Mouse (Mus musculus): ENCODE measurements around the gene Dst. TPM values are rescaled to one million over a fixed set of nuclear protein-coding genes. Genes with fewer than 3 reads are reported as not detected.

Dst gene
- total RNA-seq, 1 experiment from 2014 or later: 1.5 TPM

DNA sequence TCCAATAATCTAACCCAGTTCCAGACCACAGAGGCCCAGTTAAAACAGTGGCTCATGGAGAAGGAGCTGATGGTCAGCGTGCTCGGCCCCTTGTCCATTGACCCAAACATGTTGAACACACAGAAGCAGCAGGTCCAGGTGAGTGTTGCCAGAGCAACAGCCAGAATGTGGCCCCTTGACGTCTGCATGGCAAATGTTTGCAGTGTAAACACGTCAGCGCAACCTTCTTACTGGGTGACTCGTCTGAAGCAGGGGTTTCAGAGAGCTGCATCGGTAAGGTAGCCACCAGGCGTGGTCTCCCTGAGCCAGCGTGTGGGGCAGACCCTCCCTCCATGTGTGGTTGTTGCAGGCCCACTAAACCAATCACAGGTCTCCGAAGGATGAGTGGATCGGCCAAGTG is 315.8 kb downstream of the Dst start:
- ATAC-seq (ENCODE audit: extremely low read depth, insufficient number of reproducible peaks, low FRiP score, poor library complexity, severe bottlenecking): no peak

DNA sequence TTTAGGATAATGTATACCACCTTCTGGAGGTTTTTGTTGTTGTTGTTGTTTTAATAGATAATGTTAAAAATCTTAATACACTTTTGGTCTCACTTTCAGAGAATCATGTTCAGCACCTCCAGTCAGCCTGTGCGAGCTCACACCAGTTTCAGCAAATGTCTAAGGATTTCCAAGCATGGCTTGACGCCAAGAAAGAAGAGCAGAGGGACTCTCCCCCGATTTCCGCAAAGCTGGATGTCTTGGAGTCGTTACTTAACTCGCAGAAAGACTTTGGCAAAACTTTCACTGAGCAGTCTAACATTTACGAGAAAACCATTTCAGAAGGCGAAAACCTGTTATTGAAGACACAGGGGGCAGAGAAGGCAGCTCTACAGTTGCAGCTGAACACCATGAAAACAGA is 319.7 kb downstream of the Dst start:
- ATAC-seq (ENCODE audit: extremely low read depth, insufficient number of reproducible peaks, low FRiP score, poor library complexity, severe bottlenecking): no peak

DNA sequence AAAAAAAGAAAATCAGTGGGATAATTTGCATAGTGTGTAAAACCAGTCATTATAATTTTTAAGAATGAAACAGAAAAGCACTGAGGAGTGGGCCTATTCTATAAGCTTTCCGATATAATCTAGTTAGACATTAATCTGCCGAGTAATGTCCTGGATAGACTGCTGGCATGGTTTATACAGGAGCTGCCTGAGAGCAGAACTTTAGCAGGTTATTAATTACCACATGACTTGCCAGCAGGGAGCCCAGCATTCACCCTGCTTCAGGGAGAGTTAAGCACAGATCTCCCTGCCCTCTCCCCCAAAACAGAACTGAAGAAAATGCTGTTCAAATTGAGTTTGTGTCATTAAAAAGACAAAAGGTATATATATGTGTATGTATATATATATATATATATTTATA is 323.0 kb downstream of the Dst start:
- ATAC-seq (ENCODE audit: extremely low read depth, insufficient number of reproducible peaks, low FRiP score, poor library complexity, severe bottlenecking): no peak

DNA sequence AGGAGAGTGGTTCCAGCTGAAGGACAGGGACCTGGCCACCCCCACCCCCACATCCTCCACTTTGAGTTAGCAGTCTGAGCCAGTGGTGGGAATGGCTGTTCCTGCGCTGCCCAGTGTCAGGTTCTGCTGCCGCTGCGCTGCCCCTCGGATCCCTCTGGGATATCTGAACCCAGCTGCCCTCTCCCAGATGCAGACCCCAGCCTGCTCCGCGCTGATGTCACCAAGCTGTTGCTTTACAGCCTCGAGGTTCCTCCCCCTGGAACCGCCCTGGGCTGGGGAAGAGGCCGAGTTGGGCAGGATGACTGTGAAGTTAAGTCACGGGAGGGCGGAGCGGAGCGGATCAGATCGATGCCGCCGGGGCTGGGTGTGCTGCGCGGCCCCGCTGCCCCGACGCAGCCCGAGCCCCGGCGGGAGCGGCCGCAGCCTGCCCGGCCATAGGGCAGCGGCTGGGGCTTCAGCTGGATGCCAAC is 328.3 kb downstream of the Dst start:
- ATAC-seq (ENCODE audit: extremely low read depth, insufficient number of reproducible peaks, low FRiP score, poor library complexity, severe bottlenecking): no peak

DNA sequence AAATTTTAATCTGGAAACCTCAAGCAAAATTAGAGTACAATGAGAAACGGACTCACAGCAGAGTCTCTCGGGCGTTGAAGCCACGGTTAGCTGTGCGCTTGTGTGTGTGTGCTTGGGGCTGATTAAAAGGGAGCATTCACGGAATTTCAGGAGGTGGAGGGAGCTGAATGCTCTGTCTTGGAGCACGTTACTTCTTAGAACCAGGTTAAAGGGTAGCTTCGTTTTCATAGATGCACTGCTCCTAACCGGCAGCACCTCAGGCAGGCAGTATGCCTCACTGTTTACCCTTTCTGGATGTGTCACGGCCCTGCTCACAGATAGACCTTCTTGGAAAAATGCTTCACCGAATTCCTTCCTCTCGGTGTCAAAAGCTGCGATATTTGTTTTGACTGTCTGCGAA is 329.2 kb downstream of the Dst start:
- ATAC-seq (ENCODE audit: extremely low read depth, insufficient number of reproducible peaks, low FRiP score, poor library complexity, severe bottlenecking): no peak

DNA sequence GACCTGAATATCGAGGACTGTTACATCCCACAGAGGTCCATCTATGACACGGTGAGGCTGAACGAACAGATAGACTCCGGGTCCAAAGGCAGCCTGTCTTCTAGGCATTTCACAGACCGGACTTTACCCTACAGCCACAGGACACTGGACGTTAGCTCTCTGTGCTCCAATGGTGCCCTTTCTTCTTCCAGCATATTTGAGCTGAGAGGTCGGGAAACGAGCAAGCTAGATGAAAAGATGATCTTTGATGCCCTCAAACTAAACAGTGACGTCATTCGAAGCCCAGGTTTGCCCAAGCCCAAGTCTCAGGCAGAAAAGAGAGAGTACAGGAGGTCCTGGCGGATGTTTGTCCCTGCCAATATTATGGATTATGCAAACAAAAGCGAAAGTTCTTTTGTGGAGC is 329.7 kb downstream of the Dst start:
- no peak for ATAC-seq (ENCODE audit: extremely low read depth, insufficient number of reproducible peaks, low FRiP score, poor library complexity, severe bottlenecking)

DNA sequence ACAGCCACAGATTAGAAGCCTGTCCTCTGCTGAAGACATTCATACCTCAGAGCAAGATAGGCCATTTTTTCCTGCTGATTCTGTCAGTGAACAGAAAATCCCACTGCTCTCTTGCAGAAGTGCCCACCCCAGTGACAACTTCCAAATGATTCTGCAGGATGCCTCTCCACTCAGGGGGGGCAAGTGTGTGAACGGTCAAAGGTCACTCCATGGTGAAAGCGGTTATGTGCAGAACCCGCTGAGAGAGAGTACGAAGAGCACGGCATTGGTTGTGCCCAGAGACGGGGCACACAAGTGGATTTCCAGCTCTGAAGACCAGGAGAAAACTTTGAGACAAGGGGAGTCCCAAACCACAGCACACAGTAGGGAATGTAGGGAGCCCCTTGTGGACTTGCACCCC is 330.2 kb downstream of the Dst start:
- ATAC-seq (ENCODE audit: extremely low read depth, insufficient number of reproducible peaks, low FRiP score, poor library complexity, severe bottlenecking): no peak

DNA sequence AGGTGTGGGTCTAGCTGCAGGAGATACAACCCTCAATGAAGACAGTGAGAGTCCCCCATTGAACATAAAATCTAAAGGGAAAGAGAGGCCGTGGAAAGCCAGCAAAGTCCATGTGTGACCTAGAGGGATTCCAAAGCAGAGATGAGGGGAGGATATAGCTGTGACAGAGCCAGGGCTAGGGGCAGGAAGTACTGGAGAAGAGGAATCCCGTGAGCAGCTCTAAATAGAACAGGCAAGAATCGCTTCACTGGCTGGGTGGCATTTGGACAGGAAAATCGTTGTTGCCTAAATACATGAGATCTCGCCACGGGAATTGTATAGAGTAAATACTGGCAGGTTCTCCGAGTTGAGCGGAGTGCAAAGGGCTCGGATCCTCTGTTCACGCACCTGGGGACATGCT is 336.7 kb downstream of the Dst start:
- ATAC-seq (ENCODE audit: extremely low read depth, insufficient number of reproducible peaks, low FRiP score, poor library complexity, severe bottlenecking): no peak

DNA sequence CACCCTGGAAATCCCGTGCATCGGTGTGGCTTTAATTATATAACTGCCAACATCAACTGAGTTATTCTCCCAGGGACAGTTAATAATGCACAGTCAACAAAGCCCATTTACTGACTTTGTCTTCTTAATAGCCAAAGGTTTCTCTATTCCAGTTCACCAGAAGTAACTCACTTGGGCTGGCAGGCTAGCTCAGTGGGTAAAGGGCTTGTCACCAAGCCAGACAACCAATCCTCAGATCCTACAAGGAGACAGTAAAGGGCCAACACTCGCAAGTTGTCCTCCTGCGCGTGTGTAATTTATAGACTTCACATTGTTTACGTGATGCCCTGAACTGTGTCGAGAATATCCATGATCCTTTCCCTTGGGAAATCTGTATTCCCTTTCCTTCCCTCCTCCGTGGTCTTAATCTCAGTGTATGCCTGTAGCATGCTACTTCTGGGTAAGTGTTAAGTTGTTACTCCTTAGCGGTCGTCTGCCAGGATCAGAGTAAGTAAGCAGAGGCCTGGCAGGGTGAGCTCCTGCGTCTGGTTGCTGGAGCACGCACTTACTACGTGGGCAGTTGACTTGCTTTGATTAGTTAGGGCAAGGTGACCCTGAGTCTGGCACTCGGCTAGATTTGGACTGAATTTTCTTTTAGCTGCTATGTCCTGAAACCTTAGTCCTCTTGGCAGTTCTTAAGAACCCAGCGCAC is 338.1 kb downstream of the Dst start:
- no peak for ATAC-seq (ENCODE audit: extremely low read depth, insufficient number of reproducible peaks, low FRiP score, poor library complexity, severe bottlenecking)

DNA sequence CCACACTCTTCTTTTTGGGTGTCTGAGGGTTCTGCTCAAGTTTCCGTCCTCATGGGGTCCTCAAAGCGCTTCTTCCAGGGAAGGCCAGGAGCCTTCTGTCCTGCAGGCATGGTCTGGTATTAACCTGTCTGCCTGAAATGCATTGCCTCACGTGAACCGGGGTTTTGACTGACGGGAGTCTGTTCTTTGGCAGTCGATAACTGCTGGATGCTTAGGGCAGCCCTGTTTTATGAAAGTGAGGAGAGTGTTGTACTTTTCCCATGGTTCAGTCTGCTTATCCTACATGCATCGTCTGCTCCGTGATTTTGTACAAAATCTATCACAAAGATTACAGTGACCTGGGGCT is 338.6 kb downstream of the Dst start:
- no peak for ATAC-seq (ENCODE audit: extremely low read depth, insufficient number of reproducible peaks, low FRiP score, poor library complexity, severe bottlenecking)

DNA sequence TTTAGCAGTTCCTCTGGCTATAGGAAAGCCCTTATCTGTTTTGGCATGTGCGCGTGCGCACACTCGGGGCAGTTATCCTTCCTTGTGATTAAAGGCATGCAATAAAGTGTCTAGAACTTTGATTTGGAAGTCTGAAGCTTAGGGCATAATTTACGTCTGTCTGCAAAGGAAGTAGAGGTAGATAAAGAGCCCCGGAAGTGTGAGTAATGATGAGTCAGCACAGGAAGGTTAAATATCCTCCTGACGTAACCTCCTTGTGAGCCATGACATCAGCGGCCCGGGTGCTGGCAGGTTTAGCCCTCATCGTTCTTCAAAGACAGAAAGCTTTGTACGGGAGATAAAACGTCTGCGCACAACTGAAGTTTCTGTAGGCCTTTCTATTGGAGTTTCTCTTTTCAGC is 343.1 kb downstream of the Dst start:
- no peak for ATAC-seq (ENCODE audit: extremely low read depth, insufficient number of reproducible peaks, low FRiP score, poor library complexity, severe bottlenecking)

DNA sequence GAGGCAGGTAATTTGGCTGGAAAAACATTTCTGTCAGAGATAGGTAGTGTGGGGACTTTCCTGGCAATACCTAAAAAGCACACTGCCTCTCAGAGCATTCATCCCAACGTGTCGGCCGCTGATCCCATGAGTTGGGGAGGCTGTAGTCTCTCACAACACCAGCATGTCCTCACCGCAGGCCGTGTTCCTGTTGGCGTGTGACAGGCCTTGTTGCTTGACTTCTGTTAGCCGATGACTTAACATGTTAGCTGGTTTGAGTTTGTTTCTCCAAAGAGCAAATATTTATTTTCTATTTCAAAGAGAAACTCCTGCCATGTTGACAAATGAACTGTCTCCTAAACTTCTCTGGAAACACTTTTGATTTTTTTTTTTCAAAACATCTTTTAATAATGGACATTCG is 344.2 kb downstream of the Dst start:
- ATAC-seq (ENCODE audit: extremely low read depth, insufficient number of reproducible peaks, low FRiP score, poor library complexity, severe bottlenecking): no peak

DNA sequence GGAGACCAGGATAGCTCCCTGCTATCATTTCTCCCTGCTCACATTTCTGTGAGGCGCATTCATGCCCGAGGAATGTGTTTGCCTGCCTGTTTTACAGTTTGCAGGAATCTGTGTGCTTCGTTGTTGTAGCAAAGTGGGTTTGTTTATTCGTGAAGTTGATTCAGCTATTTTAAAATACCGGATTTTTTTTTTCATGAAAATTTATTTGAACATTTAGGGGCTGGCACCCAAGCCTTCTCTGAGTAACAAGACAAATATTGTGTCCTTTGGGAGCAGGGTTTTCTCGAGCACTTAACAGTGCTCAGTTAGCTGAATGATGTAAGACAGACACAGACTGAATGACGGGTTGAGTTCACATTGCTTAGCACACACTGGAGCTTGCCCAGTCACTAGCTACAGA is 345.9 kb downstream of the Dst start:
- no peak for ATAC-seq (ENCODE audit: extremely low read depth, insufficient number of reproducible peaks, low FRiP score, poor library complexity, severe bottlenecking)

DNA sequence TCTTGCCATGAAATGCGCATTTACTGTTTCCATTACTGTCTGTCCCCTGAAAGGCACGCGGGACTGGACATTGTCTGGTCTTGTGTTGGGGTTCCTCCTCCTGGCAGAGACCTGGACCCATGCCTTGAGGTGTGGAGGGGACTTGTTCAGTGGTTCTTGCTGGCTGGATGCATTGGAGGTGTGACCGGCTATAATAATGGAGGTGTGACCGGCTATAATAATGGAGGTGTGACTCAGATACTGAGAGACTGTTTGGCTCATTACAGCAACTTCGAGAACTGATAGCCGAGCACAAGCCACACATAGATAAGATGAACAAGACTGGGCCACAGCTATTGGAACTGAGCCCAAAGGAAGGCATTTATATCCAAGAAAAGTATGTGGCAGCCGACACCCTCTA is 351.9 kb downstream of the Dst start:
- ATAC-seq (ENCODE audit: extremely low read depth, insufficient number of reproducible peaks, low FRiP score, poor library complexity, severe bottlenecking): no peak

DNA sequence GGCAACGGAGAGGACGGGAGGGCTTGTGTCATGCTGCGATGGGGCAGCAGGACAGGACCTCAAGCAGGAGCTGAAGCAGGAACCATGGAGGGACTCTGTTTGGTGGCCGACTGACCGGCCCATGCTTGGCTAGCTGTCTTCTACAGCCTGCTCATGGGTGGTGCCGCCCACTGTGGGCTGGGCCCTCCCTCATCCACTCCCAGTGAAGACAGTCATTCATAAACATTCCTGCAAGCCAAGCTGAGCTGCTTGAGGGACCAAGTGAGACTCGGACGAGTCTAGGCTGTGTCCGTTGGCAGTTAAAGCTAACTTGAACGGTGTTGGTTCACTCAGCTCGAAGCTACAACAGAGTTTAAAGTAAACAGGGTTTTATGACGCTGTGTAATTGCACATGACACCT is 353.0 kb downstream of the Dst start:
- no peak for ATAC-seq (ENCODE audit: extremely low read depth, insufficient number of reproducible peaks, low FRiP score, poor library complexity, severe bottlenecking)

DNA sequence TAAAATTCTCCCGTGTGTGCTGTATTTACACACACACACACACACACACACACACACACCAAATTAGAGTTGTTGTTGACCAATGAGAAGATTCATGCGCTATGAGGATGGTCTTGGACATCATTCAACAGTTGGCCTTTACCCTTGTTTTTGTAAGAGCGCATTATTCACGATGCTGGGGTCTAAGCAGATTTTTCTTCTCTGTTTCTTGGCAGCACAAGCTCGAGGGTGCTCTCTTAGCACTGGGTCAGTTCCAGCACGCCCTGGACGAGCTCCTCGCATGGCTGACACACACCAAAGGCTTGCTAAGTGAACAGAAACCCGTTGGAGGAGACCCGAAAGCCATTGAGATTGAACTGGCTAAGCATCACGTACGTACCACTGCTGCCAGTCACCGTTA is 360.5 kb downstream of the Dst start:
- ATAC-seq (ENCODE audit: extremely low read depth, insufficient number of reproducible peaks, low FRiP score, poor library complexity, severe bottlenecking): no peak

DNA sequence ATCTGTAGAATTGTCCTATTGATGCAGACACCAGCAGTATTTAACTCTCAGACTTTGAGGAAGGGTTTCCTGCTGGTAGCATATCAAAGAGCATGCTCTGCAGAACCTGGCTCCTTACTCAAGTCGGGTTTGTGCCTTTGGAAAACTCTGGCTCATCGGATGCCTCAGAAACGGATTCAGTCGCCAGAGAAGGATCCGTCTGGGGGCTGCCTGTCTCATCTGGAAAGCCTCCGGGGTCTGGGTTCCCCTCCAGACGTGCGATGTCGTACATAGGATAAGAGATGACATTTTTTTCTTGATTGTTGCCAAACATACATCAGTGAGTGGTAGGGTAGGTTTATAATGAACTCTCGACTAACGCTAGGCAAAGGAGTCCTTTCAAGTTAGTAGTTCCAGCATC is 361.6 kb downstream of the Dst start:
- ATAC-seq (ENCODE audit: extremely low read depth, insufficient number of reproducible peaks, low FRiP score, poor library complexity, severe bottlenecking): no peak

DNA sequence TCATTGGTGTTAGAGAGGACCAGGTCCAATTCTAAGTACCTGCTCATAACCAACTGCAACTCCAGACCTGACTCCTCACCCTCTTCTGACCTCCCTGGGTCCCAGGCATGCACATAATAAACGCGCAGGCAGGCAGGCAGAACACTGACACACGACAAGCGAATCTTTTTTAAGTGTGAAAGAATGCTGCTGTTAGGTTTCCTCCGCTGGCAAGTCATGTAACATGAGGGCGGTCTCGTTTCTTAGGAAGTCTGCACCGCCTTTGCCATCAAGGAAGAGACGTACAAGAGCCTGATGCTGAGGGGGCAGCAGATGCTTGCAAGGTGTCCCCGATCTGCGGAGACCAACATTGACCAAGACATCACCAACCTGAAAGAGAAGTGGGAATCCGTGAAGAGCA is 365.9 kb downstream of the Dst start:
- no peak for ATAC-seq (ENCODE audit: extremely low read depth, insufficient number of reproducible peaks, low FRiP score, poor library complexity, severe bottlenecking)

DNA sequence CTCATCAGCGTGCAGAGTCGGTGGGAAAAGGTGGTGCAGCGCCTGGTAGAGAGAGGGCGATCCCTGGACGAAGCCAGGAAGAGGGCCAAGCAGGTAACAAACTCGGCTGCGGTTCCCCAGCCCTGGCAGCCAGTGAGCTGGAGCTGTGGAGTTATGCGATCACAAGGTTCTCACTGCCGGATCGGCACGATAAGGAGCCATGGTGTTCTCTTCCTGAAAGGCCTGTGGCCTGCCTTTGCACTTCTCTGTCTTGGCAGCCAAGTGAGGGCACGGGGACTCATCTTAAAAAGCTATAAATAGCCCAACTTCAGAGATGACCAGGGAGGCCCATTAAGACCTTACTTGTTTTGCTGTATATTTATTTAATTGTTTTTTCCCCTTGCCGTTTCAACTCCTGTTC is 367.8 kb downstream of the Dst start:
- no peak for ATAC-seq (ENCODE audit: extremely low read depth, insufficient number of reproducible peaks, low FRiP score, poor library complexity, severe bottlenecking)

DNA sequence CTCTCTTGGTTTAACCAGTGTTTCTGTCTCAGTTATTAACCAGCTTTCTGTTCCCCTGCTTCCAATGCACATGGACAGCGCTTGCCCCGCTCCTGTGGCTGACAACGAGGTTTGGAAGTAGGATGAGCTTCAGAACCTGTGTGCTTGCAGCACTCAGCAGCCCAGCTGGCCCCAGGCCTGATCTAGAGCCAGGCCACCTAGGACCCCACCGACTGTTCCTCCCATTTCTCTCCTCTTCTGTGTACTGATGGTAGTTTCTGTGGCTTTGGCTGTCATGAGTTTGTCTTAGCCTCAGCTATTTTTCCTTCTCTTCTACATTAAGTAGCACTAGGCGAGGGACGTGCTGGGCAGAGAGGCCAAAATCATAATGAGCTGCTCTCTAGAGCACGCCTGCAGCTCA is 368.7 kb downstream of the Dst start:
- no peak for ATAC-seq (ENCODE audit: extremely low read depth, insufficient number of reproducible peaks, low FRiP score, poor library complexity, severe bottlenecking)

DNA sequence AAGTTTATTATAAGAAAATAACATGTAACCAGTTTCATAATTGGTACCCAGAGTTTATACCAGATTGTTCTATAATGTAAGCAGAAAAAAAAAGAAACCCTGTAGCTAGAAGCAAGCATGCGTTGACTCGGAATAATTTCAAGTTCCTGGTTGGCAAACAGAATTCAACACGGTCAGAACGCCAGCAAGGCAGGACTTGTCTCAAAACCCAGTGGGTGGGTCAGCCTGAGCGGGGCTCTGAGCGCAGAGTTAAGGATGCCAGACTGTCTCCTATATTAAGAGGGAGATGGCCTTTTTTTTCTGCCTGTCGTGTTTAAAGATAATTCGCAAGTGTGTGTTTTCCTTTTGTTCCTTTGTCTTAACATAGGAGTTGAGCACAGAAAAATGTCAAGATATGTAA is 369.2 kb downstream of the Dst start:
- ATAC-seq (ENCODE audit: extremely low read depth, insufficient number of reproducible peaks, low FRiP score, poor library complexity, severe bottlenecking): no peak

DNA sequence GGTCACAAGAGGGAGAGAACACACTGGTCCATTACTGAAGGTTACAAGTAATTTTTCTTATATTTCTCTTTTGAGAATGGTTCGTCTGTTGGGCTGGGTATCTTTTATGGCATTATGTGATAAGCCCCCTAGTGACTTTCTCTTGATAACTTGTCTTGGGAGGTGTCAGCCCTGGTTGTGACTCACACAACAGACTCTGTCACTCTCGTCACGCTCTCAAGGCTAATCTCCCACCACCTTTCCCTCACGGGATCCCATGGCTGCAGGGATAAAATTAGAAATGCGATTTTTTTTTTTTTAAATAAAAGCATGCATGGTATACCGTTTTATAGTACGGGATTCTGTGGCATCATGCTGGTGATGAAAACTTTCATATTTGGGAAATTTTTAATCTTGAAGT is 375.5 kb downstream of the Dst start:
- ATAC-seq (ENCODE audit: extremely low read depth, insufficient number of reproducible peaks, low FRiP score, poor library complexity, severe bottlenecking): no peak

Data from neutrophil, adult 5-6 weeks (primary cell).